Mouse (Mus musculus): Measurements from ENCODE around the gene 1700028K03Rik.

DNA sequence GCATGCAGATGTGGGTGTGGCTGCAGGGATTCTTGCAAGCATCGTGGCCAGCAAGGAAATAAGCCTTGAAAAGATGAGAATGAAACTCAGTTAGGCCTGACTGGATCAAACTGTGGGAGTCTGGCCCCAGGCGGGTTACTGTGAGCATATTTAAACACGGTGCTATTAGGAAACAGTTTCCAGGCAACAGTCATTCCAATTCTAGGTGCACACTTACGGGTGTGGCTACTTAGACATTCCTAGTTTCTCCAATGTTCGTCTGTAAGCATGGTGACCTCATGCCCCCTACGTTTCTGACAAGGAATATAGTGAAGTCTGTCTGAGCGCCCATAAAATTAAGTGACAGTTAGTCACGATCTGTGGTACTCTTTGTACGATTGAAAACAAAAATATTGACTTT is 43.5 kb upstream of the 1700028K03Rik start:
- TF ChIP-seq EP300 (IDR thresholded peaks at IDR 0.05; ENCODE audit: low read depth in 1 of 2, low read length in 2 of 2) (no peak), NRF1 (IDR thresholded peaks at IDR 0.05; ENCODE audit: insufficient read depth, low read depth, low read length, poor library complexity, severe bottlenecking) (no peak), POLR2A (IDR thresholded peaks at IDR 0.05; ENCODE audit: control insufficient read depth in 1 of 2, insufficient read depth in 1 of 2, low read depth in 1 of 2, low read length in 2 of 2, poor library complexity in 1 of 2) (no peak), TCF12 (IDR thresholded peaks at IDR 0.05; ENCODE audit: low read depth, low read length) (no peak)

All from MEL (cell line).